In genomic region chr19:18671056-18671741, GRCm38 (mm10) we compare ENCODE assay signal across 8 mouse cellular contexts. TPM values are rescaled to one million over a fixed set of nuclear protein-coding genes. Genes with fewer than 3 reads are reported as not detected.
DNase-seq lines count a peak whose midpoint lies in the region; ATAC-seq lines count a peak whose summit lies in the region.

No protein-coding gene starts in this region.

- no peaks in the 10 kb centered on the region for H3K36me3 ChIP-seq in forebrain, embryonic 12.5 days (replicated peaks)
- no peaks in the 10 kb centered on the region for H3K36me3 ChIP-seq in hindbrain, embryonic 12.5 days
- H3K36me3 ChIP-seq in macrophage (ENCODE audit: inconsistent target), result no peaks in the 10 kb centered on the region

- H3K4me2 ChIP-seq in forebrain, embryonic 12.5 days, result peak overlapping the region; percentile 56
- H3K4me2 ChIP-seq in hindbrain, embryonic 12.5 days (replicated peaks), result peak overlapping the region; percentile 70

- H3K27ac ChIP-seq in forebrain, embryonic 12.5 days, result peak overlapping the region; percentile 79
- H3K27ac ChIP-seq in hindbrain, embryonic 12.5 days, result peak overlapping the region; percentile 65
- H3K27ac ChIP-seq in macrophage, result peak overlapping the region; percentile 44

- H3K4me1 ChIP-seq in forebrain, embryonic 12.5 days, result peaks cover 24% of the 10 kb centered on the region
- H3K4me1 ChIP-seq in hindbrain, embryonic 12.5 days, result peaks cover 21% of the 10 kb centered on the region

- WGBS in forebrain, embryonic 12.5 days, result under 1% methylated on average over 61 of the region's 64 CpGs
- WGBS in hindbrain, embryonic 12.5 days, result under 1% methylated on average over 61 of the region's 64 CpGs
- WGBS in macrophage (ENCODE audit: missing documents), result under 1% methylated on average over 36 of the region's 64 CpGs

- H3K79me2 ChIP-seq in macrophage (ENCODE audit: inconsistent target), result peaks cover 49% of the 10 kb centered on the region

- H3K9me3 ChIP-seq in forebrain, embryonic 12.5 days, result no peaks in the 10 kb centered on the region
- no peaks in the 10 kb centered on the region for H3K9me3 ChIP-seq in hindbrain, embryonic 12.5 days (replicated peaks)

- H3K4me3 ChIP-seq in forebrain, embryonic 12.5 days (replicated peaks), result peak overlapping the region; percentile 82
- peak overlapping the region; percentile 81 for H3K4me3 ChIP-seq in hindbrain, embryonic 12.5 days
- peak overlapping the region; percentile 81 for H3K4me3 ChIP-seq in macrophage (ENCODE audit: inconsistent target)

- H3K27me3 ChIP-seq in forebrain, embryonic 12.5 days, result no peaks in the 10 kb centered on the region
- no peaks in the 10 kb centered on the region for H3K27me3 ChIP-seq in hindbrain, embryonic 12.5 days

- peak; percentile 1 for ATAC-seq in forebrain, embryonic 12.5 days (ENCODE audit: low FRiP score)
- peak; percentile 84 for ATAC-seq in hindbrain, embryonic 12.5 days (ENCODE audit: low FRiP score)

- peak overlapping the region; percentile 83 for H3K9ac ChIP-seq in forebrain, embryonic 12.5 days
- H3K9ac ChIP-seq in hindbrain, embryonic 12.5 days, result peak overlapping the region; percentile 77

- peak; percentile 43 for DNase-seq in MEL-GATA-1-ER (ENCODE audit: extremely low read depth, low read depth)
- DNase-seq in c-Kit-positive CD71-positive TER-119-negative erythroid progenitor cells, embryonic 14.5 days (ENCODE audit: low read depth), result peak; percentile 44
- peak; percentile 42 to 44 for DNase-seq in layer of hippocampus, postnatal 36 days
- DNase-seq in right cerebral cortex, postnatal 14 days, result peak; percentile 52
- DNase-seq in yolk sac, embryonic 10.5 days (ENCODE audit: low spot score), result peak; percentile 60

RNA-seq across cellular contexts. Expression of gene Carnmt1, which starts 0.6 kb away (rescaled TPM):
- polyA plus RNA-seq in forebrain, embryonic 12.5 days (2016; fragmentation: Nextera tagmentation; extraction: Ambion mirVana), result 24.7 and 27.9 TPM in 2 replicates
- 26.9 and 29.6 TPM in 2 replicates for polyA plus RNA-seq in hindbrain, embryonic 12.5 days (2016; fragmentation: Nextera tagmentation; extraction: Ambion mirVana)
- 10 to 100 TPM; 13.8 to 14.5 TPM for total RNA-seq in layer of hippocampus, postnatal 36 days (2021)
- 10 to 100 TPM in 11 of 26 experiments, 1 to 10 TPM in 15; 1.2 to 24.0 (median 7.4) TPM for total RNA-seq in macrophage (2018; cell fraction: chromatin; rRNA removed)
- 10 to 100 TPM; 10.2 to 24.7 (median 14.6) TPM for total RNA-seq in macrophage (2018; cell fraction: cytosol; rRNA removed)
- total RNA-seq in macrophage (2018; cell fraction: nucleus; rRNA removed), result 10 to 100 TPM in 12 of 26 experiments, 1 to 10 TPM in 14; 5.0 to 28.0 (median 9.5) TPM
- polyA plus RNA-seq in macrophage (2018), result 11.1 to 21.8 TPM (median 21.2 TPM) in 3 replicates

RNA-seq across cellular contexts. Expression of gene Nmrk1, which starts 39.4 kb away (rescaled TPM):
- 4.8 and 5.3 TPM in 2 replicates for polyA plus RNA-seq in forebrain, embryonic 12.5 days (2016; fragmentation: Nextera tagmentation; extraction: Ambion mirVana)
- polyA plus RNA-seq in hindbrain, embryonic 12.5 days (2016; fragmentation: Nextera tagmentation; extraction: Ambion mirVana), result 9.2 and 9.9 TPM in 2 replicates
- total RNA-seq in layer of hippocampus, postnatal 36 days (2021), result 1 to 10 TPM; 9.5 to 9.6 TPM
- total RNA-seq in macrophage (2018; cell fraction: chromatin; rRNA removed), result 100 to 1,000 TPM in 4 of 26 experiments, 10 to 100 TPM in 22; 13.6 to 128 (median 43.0) TPM
- 10 to 100 TPM in 18 of 26 experiments, 1 to 10 TPM in 8; 5.3 to 26.5 (median 12.8) TPM for total RNA-seq in macrophage (2018; cell fraction: cytosol; rRNA removed)
- total RNA-seq in macrophage (2018; cell fraction: nucleus; rRNA removed), result 100 to 1,000 TPM in 1 of 26 experiments, 10 to 100 TPM in 25; 11.7 to 114 (median 31.0) TPM
- 16.2 to 41.4 TPM (median 17.9 TPM) in 3 replicates for polyA plus RNA-seq in macrophage (2018)

RNA-seq across cellular contexts. Expression of gene Ostf1, which starts 39.6 kb away (rescaled TPM):
- 27.6 and 28.1 TPM in 2 replicates for polyA plus RNA-seq in forebrain, embryonic 12.5 days (2016; fragmentation: Nextera tagmentation; extraction: Ambion mirVana)
- polyA plus RNA-seq in hindbrain, embryonic 12.5 days (2016; fragmentation: Nextera tagmentation; extraction: Ambion mirVana), result 45.3 and 46.5 TPM in 2 replicates
- total RNA-seq in layer of hippocampus, postnatal 36 days (2021), result 10 to 100 TPM; 30.9 to 34.4 TPM
- 100 to 1,000 TPM in 20 of 26 experiments, 10 to 100 TPM in 6; 48.7 to 282 (median 168) TPM for total RNA-seq in macrophage (2018; cell fraction: chromatin; rRNA removed)
- total RNA-seq in macrophage (2018; cell fraction: cytosol; rRNA removed), result 100 to 1,000 TPM; 397 to 624 (median 488) TPM
- total RNA-seq in macrophage (2018; cell fraction: nucleus; rRNA removed), result 100 to 1,000 TPM in 24 of 26 experiments, 10 to 100 TPM in 2; 89.5 to 224 (median 144) TPM
- polyA plus RNA-seq in macrophage (2018), result 515 to 693 TPM (median 583 TPM) in 3 replicates

RNA-seq across cellular contexts. Expression of gene D030056L22Rik, which starts 41.8 kb away (rescaled TPM):
- 84.1 and 88.7 TPM in 2 replicates for polyA plus RNA-seq in forebrain, embryonic 12.5 days (2016; fragmentation: Nextera tagmentation; extraction: Ambion mirVana)
- 64.9 and 69.3 TPM in 2 replicates for polyA plus RNA-seq in hindbrain, embryonic 12.5 days (2016; fragmentation: Nextera tagmentation; extraction: Ambion mirVana)
- 10 to 100 TPM; 23.7 to 26.1 TPM for total RNA-seq in layer of hippocampus, postnatal 36 days (2021)
- total RNA-seq in macrophage (2018; cell fraction: chromatin; rRNA removed), result 1 to 10 TPM in 19 of 26 experiments, under 1 TPM in 5, not detected in 2; 0.51 to 7.8 (median 2.8) TPM
- total RNA-seq in macrophage (2018; cell fraction: cytosol; rRNA removed), result 10 to 100 TPM in 2 of 26 experiments, 1 to 10 TPM in 24; 3.6 to 10.2 (median 7.7) TPM
- total RNA-seq in macrophage (2018; cell fraction: nucleus; rRNA removed), result 10 to 100 TPM in 1 of 26 experiments, 1 to 10 TPM in 25; 1.2 to 11.2 (median 4.1) TPM
- polyA plus RNA-seq in macrophage (2018), result 4.2 to 11.3 TPM (median 7.3 TPM) in 3 replicates

Comparison
In these comparisons a context has a peak if more than half of its experiments do, and no peak if none do; other contexts are left out.
1. Peak in every context shown above with its lines: DNase-seq, ATAC-seq, H3K4me3 ChIP-seq and H3K27ac ChIP-seq.
2. RNA of gene Ostf1, which starts 39.6 kb away (polyA plus RNA-seq): 515 to 693 TPM in macrophage; 45.3 to 46.5 TPM in hindbrain, embryonic 12.5 days and 27.6 to 28.1 TPM in forebrain, embryonic 12.5 days; every median in the first group is over 10 times any median in the second.